Mouse (Mus musculus) midbrain, embryonic 16.5 days (tissue): ENCODE data around the gene Arhgap10. TPM values are rescaled to one million over a fixed set of nuclear protein-coding genes. Genes with fewer than 3 reads are reported as not detected.

ENCODE experiments used
- polyA plus RNA-seq: library from polyadenylated mRNA; unstranded; fragments of >200 nt; fragmentation: Nextera tagmentation; extraction: Ambion mirVana; gene quantifications from 2 replicates; pipeline ENCODE4 v1.2.1, GENCODE M21; 2015

Gene Arhgap10
- polyA plus RNA-seq, 1 experiment from 2014 or later = 2.8 TPM

Other genes with a start within 250 kb of the Arhgap10 start
- 25.6 and 28.3 TPM in 2 replicates for gene Prmt9, start 31.4 kb upstream of the Arhgap10 start, polyA plus RNA-seq
- 71.1 and 71.8 TPM in 2 replicates for gene Tmem184c, start 92.7 kb upstream of the Arhgap10 start, polyA plus RNA-seq
- gene Ednra, start 206.5 kb upstream of the Arhgap10 start, polyA plus RNA-seq = 5.1 and 6.2 TPM in 2 replicates